Mouse (Mus musculus): Measurements from ENCODE around the gene Zic1.

GRCm38 (mm10) chr9:91363011-91363730 is 2.4 kb downstream of the Zic1 start:
- TF ChIP-seq GATA1 (IDR thresholded peaks at IDR 0.05; ENCODE audit: borderline replicate concordance, low read length) (no peak), FLI1 (IDR thresholded peaks at IDR 0.05; ENCODE audit: low read length) (no peak)

Data from megakaryocyte, embryonic 14.5 days (primary cell).